Mouse (Mus musculus) CH12.LX (cell line): ENCODE data around the gene Ank.

Source experiments
- CHD1 ChIP-seq: IDR thresholded peaks from 2 replicates; pipeline ENCODE4 v1.6.1; 2012; ENCODE audit warnings: low read depth, low read length, improper control_type of control experiment, inconsistent platforms
- ETS1 ChIP-seq: conservative IDR thresholded peaks from 2 replicates; pipeline ENCODE4 v1.6.1; 2012; ENCODE audit warnings: low read depth, mild to moderate bottlenecking, inconsistent platforms, low read length, improper control_type of control experiment, moderate library complexity
- HCFC1 ChIP-seq: IDR thresholded peaks from 2 replicates; pipeline ENCODE4 v1.6.1; 2012; ENCODE audit warnings: low read depth, mild to moderate bottlenecking, inconsistent platforms, low read length, improper control_type of control experiment
- MAX ChIP-seq: IDR thresholded peaks from 2 replicates; pipeline ENCODE4 v1.6.1; 2011; ENCODE audit warnings: low read length, improper control_type of control experiment
- MAZ ChIP-seq: IDR thresholded peaks from 2 replicates; pipeline ENCODE4 v1.6.1; 2012; ENCODE audit warnings: low read depth, mild to moderate bottlenecking, inconsistent platforms, low read length, improper control_type of control experiment, moderate library complexity
- MEF2A ChIP-seq: IDR thresholded peaks from 2 replicates; pipeline ENCODE4 v1.6.1; 2014; ENCODE audit warnings: low read depth, mild to moderate bottlenecking, inconsistent platforms, low read length, improper control_type of control experiment, borderline replicate concordance
- POLR2A ChIP-seq: IDR thresholded peaks from 2 replicates; pipeline ENCODE4 v1.6.1; 2011; ENCODE audit warnings: low read depth, mild to moderate bottlenecking, improper control_type of control experiment, low read length
- USF1 ChIP-seq: IDR thresholded peaks from 2 replicates; pipeline ENCODE4 v1.6.1; 2014; ENCODE audit warnings: low read depth, mild to moderate bottlenecking, inconsistent platforms, low read length, improper control_type of control experiment

DNA sequence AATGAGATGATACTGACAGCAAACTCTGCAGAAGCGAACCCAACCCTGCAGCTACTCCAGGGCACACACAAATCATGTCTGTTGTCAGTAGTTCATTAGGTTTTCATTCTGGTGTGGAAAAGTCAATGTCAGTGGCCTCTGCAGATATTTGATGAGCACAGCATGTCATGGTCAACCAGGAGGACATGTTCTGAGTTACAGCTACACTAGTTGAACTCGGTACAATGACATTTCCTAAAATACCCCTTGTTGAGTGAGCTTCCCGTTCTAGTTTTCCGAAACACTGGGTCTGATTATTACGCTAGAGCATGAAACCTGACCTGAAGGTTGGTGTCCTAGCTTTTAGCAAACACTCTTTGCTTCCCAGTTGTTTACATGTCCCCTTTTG lies 119.6 kb downstream of the Ank start:
- TF ChIP-seq POLR2A (no peak), HCFC1 (no peak), MAZ (no peak), MEF2A (no peak), MAX (no peak), USF1 (no peak), CHD1 (no peak), ETS1 (no peak)
